Mouse (Mus musculus) naive thymus-derived CD4-positive, alpha-beta T cell, adult 2 months (primary cell): ENCODE measurements around the gene Ntn3.
A peak's percentile ranks its signal among the peaks of the same experiment; 100 is the strongest.

Experiments
- DNase-seq: peaks from one replicate; pipeline ENCODE4 v3.0.0-alpha.2; 2011; ENCODE audit warnings: low read depth

Ntn3 gene

DNA sequence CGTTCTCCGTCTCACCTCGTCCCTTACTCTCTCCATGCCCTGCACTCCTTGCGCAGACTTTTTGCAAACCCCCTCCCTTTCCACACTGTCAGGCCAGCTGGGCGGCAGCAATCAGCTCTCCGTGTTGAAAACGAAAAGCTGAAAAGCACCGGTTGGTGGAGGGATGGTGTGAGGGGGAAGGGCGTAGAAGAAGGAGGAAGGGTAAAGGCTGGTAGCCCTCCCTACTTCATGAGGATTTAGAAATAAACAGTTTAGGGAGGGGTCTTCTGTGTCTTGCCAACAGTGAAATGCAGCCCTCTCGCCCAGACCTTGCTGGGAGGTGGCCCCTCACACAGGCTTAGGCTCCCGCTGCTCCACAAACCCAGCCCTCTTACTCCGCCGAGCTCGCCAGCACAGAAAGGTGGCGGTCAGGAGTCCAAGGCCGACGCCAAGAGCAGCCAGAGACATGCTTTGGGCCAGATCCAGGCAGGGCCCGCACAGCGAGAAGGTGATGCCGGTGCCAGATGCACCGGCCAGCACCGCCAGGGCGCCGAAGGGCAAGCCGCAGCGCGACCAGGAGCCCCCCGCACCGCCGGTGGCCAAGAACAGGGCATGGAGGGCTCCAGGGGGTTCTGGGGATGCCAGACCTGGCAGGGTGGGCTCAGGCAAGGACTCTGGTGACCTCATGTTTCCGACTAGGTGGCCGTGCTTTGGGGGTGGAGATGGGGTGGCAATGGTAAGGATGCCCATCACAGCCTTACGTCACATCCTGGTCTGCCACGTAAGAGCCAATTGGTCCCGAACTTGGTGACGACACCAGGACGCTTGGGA, 2.5 kb upstream of the Ntn3 start:
- DNase-seq, result peak; percentile 31

- peak; percentile 9 for DNase-seq
These were observed 1.3 kb upstream of the Ntn3 start for GRCm38 (mm10) chr17:24210591-24210990.

DNA sequence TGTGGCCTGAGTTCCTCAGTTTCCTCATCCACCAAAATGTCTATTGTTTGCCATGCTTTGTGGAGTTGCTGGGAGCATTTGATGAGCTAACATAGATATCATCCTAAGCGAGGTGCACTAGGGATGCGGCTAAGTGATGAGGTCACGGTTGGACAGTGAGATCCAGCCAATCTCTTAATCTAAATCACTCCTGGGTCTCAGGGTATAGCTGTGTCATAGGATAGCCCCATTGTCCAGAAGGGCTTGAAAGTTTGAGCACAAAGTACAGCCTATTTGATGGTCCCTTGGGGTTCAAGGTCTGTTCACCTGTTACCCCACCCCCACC, 547 bp upstream of the Ntn3 start:
- no peak for DNase-seq

- peak; percentile 41 for DNase-seq
These were observed 689 bp downstream of the Ntn3 start for GRCm38 (mm10) chr17:24208641-24209042.

DNA sequence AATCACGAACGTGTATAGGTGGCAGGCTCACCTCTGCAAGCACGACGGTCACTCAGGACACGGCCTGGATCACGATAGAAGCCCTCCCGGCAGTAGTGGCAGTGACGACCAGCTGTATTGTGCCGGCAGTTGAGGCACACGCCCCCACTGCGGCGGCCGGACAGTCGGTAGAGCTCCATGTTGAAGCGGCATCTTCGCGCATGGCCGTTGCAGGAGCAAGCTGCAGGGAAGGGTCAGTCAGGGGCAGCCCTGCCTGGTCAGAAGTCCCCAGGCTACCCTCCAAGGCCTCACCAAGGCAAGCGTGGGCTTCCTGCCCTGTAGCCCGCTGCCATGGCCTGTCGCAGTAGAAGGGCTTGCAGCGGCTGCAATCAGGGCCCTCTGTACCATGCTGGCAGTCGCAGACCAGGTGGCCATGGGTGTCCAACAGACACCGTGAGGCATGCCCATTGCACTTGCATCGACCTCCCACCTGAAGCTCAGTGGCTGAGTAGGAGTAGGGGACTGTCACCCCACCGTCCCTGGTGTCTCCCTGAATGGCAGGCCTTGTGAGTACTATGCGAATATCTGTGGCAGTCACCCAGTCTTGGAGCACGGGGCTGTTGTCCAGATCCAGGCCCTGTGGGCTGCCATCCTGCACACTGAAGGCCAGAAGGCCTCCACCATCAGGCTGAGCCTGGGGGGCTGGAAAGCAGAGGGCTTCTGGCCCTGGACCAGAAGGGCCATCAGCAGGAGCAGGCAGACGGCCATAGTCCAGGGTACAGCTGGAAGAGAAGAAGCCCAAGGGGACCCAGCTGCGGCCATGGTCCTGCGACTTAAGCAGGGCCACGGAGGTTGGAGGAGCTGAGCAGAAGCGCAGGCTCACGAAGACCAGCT, 1.3 kb downstream of the Ntn3 start:
- peak; percentile 15 for DNase-seq

DNA sequence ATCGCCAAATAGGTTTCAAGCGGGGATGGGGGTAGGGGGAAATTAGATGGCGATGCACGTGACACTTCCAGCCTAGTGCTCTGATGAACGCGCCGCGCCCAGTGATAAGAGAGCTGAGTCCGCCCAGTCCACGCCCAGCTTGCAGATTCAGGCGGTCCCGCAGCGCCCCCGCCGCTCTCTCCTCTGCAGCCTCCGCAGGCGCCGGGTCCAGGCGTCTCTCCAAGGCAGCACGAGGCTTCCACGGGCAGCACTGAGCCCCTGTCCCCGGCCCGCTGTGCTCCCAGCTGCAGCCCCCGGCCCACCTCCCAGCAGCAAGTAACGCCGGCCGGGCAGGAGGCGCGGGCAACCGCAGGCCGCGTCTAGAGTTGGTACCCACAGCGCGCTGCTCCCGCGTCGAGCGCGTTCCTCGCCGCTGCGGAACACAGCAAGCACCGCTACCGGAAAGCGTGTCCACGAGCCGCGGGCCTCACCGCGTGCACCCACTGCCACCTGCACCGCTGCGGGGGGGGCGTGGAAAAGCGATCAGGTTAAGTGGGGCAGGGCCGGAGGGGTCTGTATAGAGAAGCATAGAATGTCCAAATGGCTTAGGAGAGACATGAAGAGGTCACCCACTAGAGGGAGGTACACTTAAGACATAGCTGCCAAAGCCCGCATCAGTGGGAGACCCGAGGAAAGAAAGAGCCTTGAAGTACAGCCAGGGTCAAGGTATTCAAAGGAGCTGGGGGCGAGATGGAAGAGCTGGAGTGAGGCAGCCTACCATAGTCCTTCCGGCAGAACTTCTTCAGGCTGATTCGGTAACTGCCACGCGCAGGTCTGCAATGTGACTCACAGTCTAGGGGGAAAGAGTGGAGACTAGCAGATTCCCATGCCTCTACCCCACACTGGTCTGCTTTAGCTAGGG, 2.6 kb downstream of the Ntn3 start:
- DNase-seq, result peak; percentile 58

GRCm38 (mm10) chr17:24205908-24206361, 3.4 kb downstream of the Ntn3 start:
- DNase-seq, result no peak

DNA sequence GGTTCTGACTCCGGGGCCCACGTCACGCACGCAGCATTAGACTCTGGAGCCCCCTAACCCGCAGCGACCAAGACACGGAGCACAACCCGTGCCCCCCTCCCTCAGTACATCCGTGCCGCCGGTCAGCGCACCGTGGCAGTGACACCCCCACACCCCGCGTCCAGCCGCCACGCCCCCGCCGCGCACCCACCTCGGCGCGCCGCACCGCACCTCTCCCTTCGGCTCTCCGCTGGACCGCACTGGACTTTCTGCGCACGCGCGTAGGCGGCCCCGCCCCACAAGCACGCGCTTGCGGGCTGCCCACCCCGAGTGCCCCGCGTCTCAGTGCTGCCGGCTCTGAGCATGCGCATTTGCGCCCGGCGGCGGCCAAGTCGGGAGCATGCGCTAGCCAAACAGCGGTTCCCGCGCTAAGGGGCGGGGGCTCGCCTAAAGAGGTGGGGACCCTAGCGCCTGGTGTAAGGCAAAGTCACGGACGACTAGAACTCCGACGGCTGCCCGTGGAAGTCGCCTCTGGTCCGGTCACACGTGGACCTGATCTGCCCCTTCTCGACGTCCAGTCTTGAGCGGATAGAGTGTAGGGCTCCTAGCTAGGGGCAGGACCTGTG, 3.9 kb downstream of the Ntn3 start, which contains the start of gene Tbc1d24:
Gene Tbc1d24 (minus strand): TSS at position 279 of the 605 bp plus-strand sequence.
- peak; percentile 87 for DNase-seq

DNA sequence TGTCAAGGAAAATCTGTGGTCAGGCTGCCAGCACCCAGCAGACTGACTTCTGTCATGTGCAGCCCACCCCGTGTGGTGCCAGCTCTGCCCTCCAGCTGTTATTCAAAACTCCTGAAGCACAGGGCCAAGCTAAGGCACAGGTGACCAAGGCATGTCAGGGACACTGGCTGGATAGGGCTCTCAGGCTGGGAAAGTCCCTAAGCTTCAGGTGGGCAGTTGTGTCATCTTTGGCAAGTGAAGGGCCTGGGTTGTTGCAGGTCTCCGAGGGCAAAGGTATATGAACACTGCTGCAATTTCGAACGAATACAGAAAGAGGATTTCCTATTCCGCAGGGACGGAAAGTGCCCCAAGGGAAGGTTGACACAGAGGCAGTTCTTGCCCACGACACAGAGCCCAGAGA, 4.5 kb downstream of the Ntn3 start:
- DNase-seq, result no peak

GRCm38 (mm10) chr17:24203611-24204534, 5.5 kb downstream of the Ntn3 start:
- no peak for DNase-seq

DNA sequence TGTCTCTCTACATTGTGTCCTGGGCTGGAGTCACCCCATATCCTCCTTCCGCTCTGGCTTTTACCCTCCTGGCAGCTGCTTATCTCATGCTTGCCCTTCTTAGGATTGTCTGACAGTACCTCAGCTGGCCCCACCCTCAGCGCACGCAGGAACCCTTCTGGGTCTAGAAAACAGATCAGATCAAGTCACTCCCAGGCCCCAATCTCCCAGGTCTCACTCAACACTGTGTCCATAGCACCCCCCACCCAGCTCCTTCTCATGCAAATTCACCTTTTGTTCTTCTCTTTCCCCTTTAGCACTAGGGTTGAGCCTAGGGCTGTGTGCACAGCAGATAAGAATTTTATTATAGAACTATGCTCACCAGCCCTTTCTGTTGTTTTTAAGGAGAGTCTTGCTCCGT, 6.3 kb downstream of the Ntn3 start:
- DNase-seq, result no peak

DNA sequence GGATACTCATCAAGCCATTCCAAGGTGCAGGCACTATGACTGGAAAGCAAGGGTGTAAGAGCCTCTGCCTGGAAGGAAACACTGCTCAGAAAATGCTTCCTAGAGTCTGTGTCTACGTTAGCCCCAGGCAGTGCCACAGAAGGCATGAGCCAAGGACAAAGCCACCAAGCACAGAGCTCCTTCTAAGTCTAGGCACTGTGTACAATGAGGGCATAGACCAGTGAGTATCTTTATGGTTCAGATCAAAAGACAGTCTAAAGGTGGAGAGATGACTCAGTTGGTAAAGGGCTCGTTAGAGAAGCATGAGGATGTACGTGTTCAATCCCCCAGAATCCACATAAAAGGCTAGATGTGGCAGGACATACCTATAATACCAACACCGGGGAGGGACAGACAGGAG, 8.2 kb downstream of the Ntn3 start:
- no peak for DNase-seq

- no peak for DNase-seq
These were observed 9.6 kb downstream of the Ntn3 start for GRCm38 (mm10) chr17:24199741-24200140.

DNA sequence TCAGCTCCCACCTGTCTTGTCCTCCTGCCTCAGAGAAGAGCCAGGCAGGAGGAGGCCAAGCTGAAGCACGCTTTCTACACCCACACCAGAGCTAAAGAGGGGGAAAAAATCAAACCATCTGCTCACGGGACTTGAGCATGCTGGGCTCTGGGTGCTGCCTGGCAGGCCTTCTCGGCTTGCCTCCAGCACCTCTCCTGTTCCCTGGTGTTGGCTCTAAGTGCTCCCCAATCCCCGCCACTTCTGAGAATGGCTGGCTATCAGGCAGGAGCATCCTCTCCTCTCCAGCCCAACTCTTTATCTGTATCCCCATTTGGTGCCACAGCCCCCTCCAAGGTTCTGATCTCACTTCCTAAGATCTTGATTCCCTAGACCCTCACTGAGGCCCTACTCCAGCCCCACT, 10.1 kb downstream of the Ntn3 start:
- no peak for DNase-seq

DNA sequence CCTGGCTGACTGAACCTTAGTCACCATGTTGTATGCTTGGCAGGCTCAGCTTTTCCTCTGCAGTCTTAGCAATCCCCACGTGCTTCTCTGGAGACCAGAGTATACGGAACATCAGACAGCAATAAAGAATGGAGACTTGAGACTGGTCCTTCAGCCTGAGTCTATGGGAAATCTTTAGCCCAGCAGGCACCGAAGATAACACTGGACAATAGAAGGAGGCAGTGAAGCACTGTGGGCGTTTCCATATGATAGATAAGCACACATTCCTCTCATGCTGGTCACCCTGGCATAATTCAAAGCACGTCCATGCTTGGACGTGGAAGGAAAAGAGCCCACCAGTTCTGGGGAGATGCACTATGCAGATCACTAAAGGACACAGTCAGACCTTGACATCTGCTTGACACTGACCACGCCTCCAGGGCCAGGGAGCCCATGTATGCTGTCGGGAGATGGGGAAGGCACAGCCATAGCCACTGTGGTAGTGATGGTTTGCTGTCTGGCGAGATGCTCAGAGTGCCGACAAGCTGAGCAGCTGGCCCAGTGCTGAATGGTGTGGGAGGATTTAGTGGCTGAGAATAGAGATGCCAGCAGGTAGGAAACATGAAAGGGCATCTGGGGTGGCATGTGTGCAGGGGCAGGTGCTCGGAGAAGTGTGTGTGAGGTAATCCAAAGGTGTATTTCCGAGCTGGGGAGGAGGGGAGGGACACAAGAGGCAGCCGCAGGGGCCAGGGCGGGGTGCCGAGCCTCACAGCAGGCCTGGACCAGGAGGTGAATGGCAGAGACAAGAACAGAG, 12.1 kb downstream of the Ntn3 start:
- DNase-seq, result no peak

GRCm38 (mm10) chr17:24195349-24195748, 14.0 kb downstream of the Ntn3 start:
- no peak for DNase-seq

DNA sequence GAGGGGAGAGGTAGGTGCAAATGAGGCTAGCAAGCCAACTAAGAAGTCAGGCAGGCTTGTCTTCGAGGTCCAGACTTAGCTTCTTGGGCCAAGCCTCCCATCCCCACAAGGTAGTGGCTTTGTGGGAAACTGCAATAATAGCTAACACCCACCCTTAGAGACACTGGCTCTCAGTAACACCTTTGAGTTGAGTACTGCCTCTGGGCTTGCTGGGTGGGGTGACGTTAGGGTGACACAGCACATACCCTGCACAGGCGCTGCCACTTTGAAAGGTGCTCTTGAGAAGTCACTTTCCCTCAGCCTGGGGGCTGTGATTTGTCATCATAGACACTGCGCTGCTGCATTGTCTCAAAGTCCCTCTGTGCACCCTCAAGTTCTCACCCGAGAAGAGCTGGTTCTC, 15.6 kb downstream of the Ntn3 start:
- DNase-seq, result no peak

DNA sequence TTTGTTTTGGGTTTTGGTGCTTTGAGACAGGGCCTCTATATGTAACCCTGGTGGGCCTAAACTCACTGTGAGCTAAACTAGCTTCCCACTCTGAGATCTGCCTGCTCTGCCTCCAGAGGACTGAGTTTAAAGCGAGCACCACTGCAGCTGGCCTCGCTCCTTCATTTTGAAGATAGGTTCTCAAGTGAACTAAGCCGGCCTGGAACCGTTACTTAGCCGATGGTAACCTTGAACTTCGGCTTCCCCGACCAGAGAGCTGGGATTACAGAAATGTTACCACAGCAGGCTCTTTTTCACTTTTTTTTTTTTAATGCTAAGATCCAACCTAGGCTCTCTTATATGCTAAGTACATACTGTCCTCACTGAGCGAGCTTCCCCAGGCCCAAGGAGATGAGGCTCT, 16.1 kb downstream of the Ntn3 start:
- DNase-seq, result no peak

GRCm38 (mm10) chr17:24192848-24193247, 16.5 kb downstream of the Ntn3 start:
- DNase-seq, result no peak

GRCm38 (mm10) chr17:24191481-24191880, 17.9 kb downstream of the Ntn3 start:
- no peak for DNase-seq
